Mouse (Mus musculus) cerebellum, adult 2 months (tissue): ENCODE measurements at regions not wholly inside any gene's neighbourhood (a gene's known extent, or its start where the extent isn't known, plus 50 kb on each side); places are given as distances from the start of the nearest gene placed in this dataset.

ENCODE experiments used
- CTCF ChIP-seq: fragments of 200-500 bp; IDR thresholded peaks from 2 replicates; pipeline ENCODE4 v1.5.1; 2011; ENCODE audit warnings: low read depth, mild to moderate bottlenecking, control low read depth, low read length, moderate library complexity, borderline replicate concordance; ENCODE audit not compliant: insufficient read depth
- POLR2A ChIP-seq: fragments of 200-500 bp; IDR thresholded peaks from 2 replicates; pipeline ENCODE4 v1.6.1; 2011; ENCODE audit warnings: low read length, control low read depth, borderline replicate concordance; ENCODE audit not compliant: insufficient read depth

DNA sequence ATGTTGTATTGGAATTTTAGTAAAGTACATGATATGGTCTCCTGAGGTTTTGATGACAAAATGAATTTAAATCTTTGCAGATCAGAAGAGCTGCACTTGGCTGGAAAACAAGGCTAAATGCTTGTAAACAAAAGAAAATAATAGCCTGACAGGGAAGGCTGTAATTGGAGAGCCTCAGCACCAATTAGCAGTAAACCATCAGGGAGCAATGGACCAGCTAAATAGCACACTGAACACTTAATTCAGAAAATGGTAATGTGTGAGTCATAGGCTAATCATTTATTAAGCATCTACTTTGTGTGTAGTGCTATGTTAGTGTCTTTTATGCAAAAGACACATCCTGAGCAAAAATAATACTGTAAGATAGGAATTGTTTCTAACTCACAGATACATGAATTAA lies 152.0 kb upstream of the Tbx18 start:
- TF ChIP-seq CTCF: no peak
- TF ChIP-seq POLR2A: no peak
